Mouse (Mus musculus) liver, embryonic 14.5 days (tissue): Measurements from ENCODE around the gene Mprip.

Experiments used
- CTCF ChIP-seq: IDR thresholded peaks from 2 replicates; pipeline ENCODE4 v1.5.1; 2016; ENCODE audit warnings: antibody characterized with exemption, low read depth, control low read depth
- EP300 ChIP-seq: IDR thresholded peaks from 2 replicates; pipeline ENCODE4 v1.6.1; 2016; ENCODE audit warnings: antibody characterized with exemption, low read depth

GRCm38 (mm10) chr11:59758191-59758985 is 97.3 kb downstream of the Mprip start:
- no peak for TF ChIP-seq CTCF
- TF ChIP-seq EP300 = no peak
